In genomic region chr3:68243239-68243638, GRCm38 (mm10) we compare ENCODE assay signal across 16 mouse cellular contexts.
"Had no signal": no experiment of that assay in that cellular context is flagged by ENCODE, and none has a peak within 500 bp of the region (broad histone marks: within the 10 kb centered on the region; RNA-seq: fewer than 3 reads in every experiment).

No protein-coding gene starts in this region.

- H3K4me1 ChIP-seq: midbrain, embryonic 13.5 days had no signal

- H3K4me3 ChIP-seq: midbrain, embryonic 13.5 days; myocyte; neural tube, embryonic 15.5 days had no signal

- H3K36me3 ChIP-seq: midbrain, embryonic 13.5 days; neural tube, embryonic 15.5 days had no signal

- DNase-seq: kidney, adult 8-10 months; kidney, postnatal 25 days; layer of hippocampus, adult 9-11 months; layer of hippocampus, postnatal 36 days; lung, adult 18-20 months; lung, postnatal 36 days; right cerebral cortex, adult 18-20 months; right cerebral cortex, postnatal 25 days; thymus, postnatal 14 days had no signal

- H3K4me2 ChIP-seq: midbrain, embryonic 13.5 days; neural tube, embryonic 15.5 days had no signal

- H3K9me3 ChIP-seq: midbrain, embryonic 13.5 days; neural tube, embryonic 15.5 days had no signal

- H3K9ac ChIP-seq: liver, embryonic 14.5 days; midbrain, embryonic 13.5 days; neural tube, embryonic 15.5 days had no signal

- H3K27ac ChIP-seq: liver, embryonic 14.5 days; midbrain, embryonic 13.5 days; neural tube, embryonic 15.5 days; stomach, postnatal 0 days had no signal

- H3K27me3 ChIP-seq: midbrain, embryonic 13.5 days; neural tube, embryonic 15.5 days had no signal

- ATAC-seq: intestine, embryonic 16.5 days; lung, postnatal 0 days; midbrain, embryonic 13.5 days had no signal
